Mouse (Mus musculus): Measurements from ENCODE around the gene Crygn.
A peak's percentile ranks its signal among the peaks of the same experiment; 100 is the strongest.
"Not testable (repeated sequence)": the region's sequence is repeated elsewhere in the genome, so short reads cannot be mapped to it uniquely, and the experiment has no call there.

Gene Crygn

GRCm38 (mm10) chr5:24757816-24758215 is at the start of gene Crygn:
Crygn (minus strand) TSS chr5:24758008.
- no peak for DNase-seq

GRCm38 (mm10) chr5:24805222-24805621 is 47.4 kb upstream of the Crygn start:
- no peak for DNase-seq

- DNase-seq = no peak
These were observed 46.9 kb upstream of the Crygn start for GRCm38 (mm10) chr5:24804661-24805060.

GRCm38 (mm10) chr5:24801841-24802624 is 44.2 kb upstream of the Crygn start:
- DNase-seq = no peak

GRCm38 (mm10) chr5:24800416-24800815 is 42.6 kb upstream of the Crygn start:
- DNase-seq = peak; percentile 31

GRCm38 (mm10) chr5:24798639-24799038 is 40.8 kb upstream of the Crygn start:
- no peak for DNase-seq

- DNase-seq = no peak
These were observed 40.0 kb upstream of the Crygn start for GRCm38 (mm10) chr5:24797858-24798257.

GRCm38 (mm10) chr5:24792961-24793360 is 35.2 kb upstream of the Crygn start:
- DNase-seq = no peak

- DNase-seq = no peak
These were observed 25.1 kb upstream of the Crygn start for GRCm38 (mm10) chr5:24782957-24783356.

GRCm38 (mm10) chr5:24781048-24781447 is 23.2 kb upstream of the Crygn start:
- DNase-seq = no peak

- DNase-seq = peak; percentile 41
These were observed 22.2 kb upstream of the Crygn start for GRCm38 (mm10) chr5:24779881-24780512.

- DNase-seq = no peak
These were observed 21.5 kb upstream of the Crygn start for GRCm38 (mm10) chr5:24779321-24779720.

- no peak for DNase-seq
These were observed 21.0 kb upstream of the Crygn start for GRCm38 (mm10) chr5:24778843-24779140.

- no peak for DNase-seq
These were observed 20.5 kb upstream of the Crygn start for GRCm38 (mm10) chr5:24778082-24778842.

GRCm38 (mm10) chr5:24776681-24777080 is 18.9 kb upstream of the Crygn start:
- peak; percentile 53 for DNase-seq

- DNase-seq = not testable (repeated sequence)
These were observed 16.7 kb upstream of the Crygn start for GRCm38 (mm10) chr5:24774549-24774948.

- DNase-seq = no peak
These were observed 877 bp downstream of the Crygn start for GRCm38 (mm10) chr5:24756931-24757330.

- DNase-seq = no peak
These were observed 5.7 kb downstream of the Crygn start for GRCm38 (mm10) chr5:24752175-24752498.

- DNase-seq = peak; percentile 79
These were observed 6.3 kb downstream of the Crygn start for GRCm38 (mm10) chr5:24751305-24752174.

GRCm38 (mm10) chr5:24750321-24751304 is 7.2 kb downstream of the Crygn start:
- DNase-seq = peak; percentile 92

GRCm38 (mm10) chr5:24749731-24750130 is 8.1 kb downstream of the Crygn start:
- no peak for DNase-seq

GRCm38 (mm10) chr5:24747533-24747932 is 10.3 kb downstream of the Crygn start:
- DNase-seq = no peak
